Mouse (Mus musculus): ENCODE measurements around the gene Elf5.

- no peak for TF ChIP-seq POLR2A (IDR thresholded peaks at IDR 0.05; ENCODE audit: insufficient read depth, low read depth, low read length)
- no peak for TF ChIP-seq CTCF (IDR thresholded peaks at IDR 0.05; ENCODE audit: insufficient read depth, low read depth, low read length)
These were observed 38.9 kb upstream of the Elf5 start for GRCm38 (mm10) chr2:103372541-103372940.
